Mouse (Mus musculus): ENCODE measurements around the gene Gmppb.

- TF ChIP-seq EP300 (IDR thresholded peaks at IDR 0.05; ENCODE audit: low read depth) (no peak), CTCF (IDR thresholded peaks at IDR 0.05; ENCODE audit: low read depth) (no peak)
Observed at GRCm38 (mm10) chr9:108002778-108003530, 46.1 kb upstream of the Gmppb start.

Measured in liver, postnatal 0 days (tissue).